Mouse (Mus musculus): Measurements from ENCODE around the gene Col13a1.

DNA sequence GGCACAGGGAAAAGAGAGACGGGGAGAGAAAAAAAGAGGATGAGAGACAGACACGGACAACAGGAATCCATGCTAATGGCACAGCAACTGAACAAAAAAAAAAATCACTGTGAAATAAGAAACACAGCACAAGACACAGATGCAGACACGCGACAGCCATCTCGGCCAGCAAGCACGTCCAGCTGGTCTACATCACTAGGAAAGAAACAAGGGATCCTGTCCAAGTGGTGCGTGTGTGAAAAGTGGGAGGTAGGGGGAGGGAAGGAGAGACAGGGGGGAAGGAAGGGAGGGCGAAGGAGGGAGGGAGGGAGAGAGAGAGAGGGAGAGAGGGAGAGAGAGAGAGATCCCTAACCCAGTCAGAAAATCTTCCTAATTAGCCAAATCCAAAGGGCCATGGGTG lies 73.6 kb downstream of the Col13a1 start:
- TF ChIP-seq POLR2A (IDR thresholded peaks at IDR 0.05; ENCODE audit: insufficient read depth, low read depth, low read length) = no peak
- TF ChIP-seq CTCF (IDR thresholded peaks at IDR 0.05; ENCODE audit: insufficient read depth, low read depth, low read length) = no peak
